ENCODE assay signal across 17 mouse cellular contexts in genomic region chr11:83447612-83448011, GRCm38 (mm10). TPM values are rescaled to one million over a fixed set of nuclear protein-coding genes. Genes with fewer than 3 reads are reported as not detected.
A peak's percentile ranks its signal among the peaks of the same experiment; 100 is the strongest.
DNase-seq lines count a peak whose midpoint lies in the region; ATAC-seq and TF ChIP-seq lines count a peak whose summit lies in the region.
"Had no signal": no experiment of that assay in that cellular context is flagged by ENCODE, and none has a peak within 500 bp of the region (broad histone marks: within the 10 kb centered on the region; RNA-seq: fewer than 3 reads in every experiment).

No protein-coding gene starts in this region.

- TF ChIP-seq CTCF in gastrocnemius, adult 2 months (IDR thresholded peaks at IDR 0.05): no peak

- no peak for DNase-seq in gastrocnemius, adult 2 months
- DNase-seq in gastrocnemius, postnatal 25 days: no peak
- no peak for DNase-seq in hindbrain, embryonic 11.5 days (ENCODE audit: low spot score)
- DNase-seq in neural tube, embryonic 10.5 days (ENCODE audit: extremely low spot score, low spot score): no peak
- no peak for DNase-seq in kidney, postnatal 10 days
- DNase-seq: layer of hippocampus, postnatal 36 days; spleen, adult 18-20 months; thymus, adult 18-20 months had no signal

- H3K9ac ChIP-seq in hindbrain, embryonic 13.5 days: peak overlapping the region; percentile 5; the same call in 1 of the 2 replicates
- H3K9ac ChIP-seq in hindbrain, embryonic 11.5 days (ENCODE audit: low read depth, low read length): no peak overlapping the region
- H3K9ac ChIP-seq in neural tube, embryonic 15.5 days (replicated peaks): no peak overlapping the region
- H3K9ac ChIP-seq in stomach, embryonic 16.5 days (ENCODE audit: low read length): peak overlapping the region; percentile 22
- H3K9ac ChIP-seq: embryonic facial prominence, embryonic 15.5 days; forebrain, embryonic 15.5 days; limb, embryonic 12.5 days; neural tube, embryonic 13.5 days had no signal

- no peak for ATAC-seq in hindbrain, embryonic 13.5 days (ENCODE audit: low FRiP score)
- no peak for ATAC-seq in hindbrain, embryonic 11.5 days (ENCODE audit: low FRiP score)
- no peak for ATAC-seq in neural tube, embryonic 15.5 days (ENCODE audit: low FRiP score)
- ATAC-seq in stomach, embryonic 16.5 days (ENCODE audit: insufficient read depth, low FRiP score): no peak
- ATAC-seq: forebrain, embryonic 15.5 days; midbrain, embryonic 16.5 days had no signal

- intact Hi-C loops in gastrocnemius, adult 2 months (cut with DNase I): no loop called here

- H3K4me1 ChIP-seq in hindbrain, embryonic 13.5 days (replicated peaks): peaks cover 27% of the 10 kb centered on the region
- H3K4me1 ChIP-seq in hindbrain, embryonic 11.5 days (replicated peaks; ENCODE audit: control insufficient read depth, insufficient read depth, low read length): no peaks in the 10 kb centered on the region; the same call in 1 of the 2 replicates
- H3K4me1 ChIP-seq in neural tube, embryonic 15.5 days: peaks cover 30% of the 10 kb centered on the region
- H3K4me1 ChIP-seq in stomach, embryonic 16.5 days (ENCODE audit: control insufficient read depth, insufficient read depth, low read length): peaks cover 30% of the 10 kb centered on the region

- H3K27ac ChIP-seq in gastrocnemius, adult 2 months: peak overlapping the region; percentile 67
- H3K27ac ChIP-seq in hindbrain, embryonic 13.5 days: peak overlapping the region; percentile 30; the same call in 1 of the 2 replicates
- H3K27ac ChIP-seq in hindbrain, embryonic 11.5 days (ENCODE audit: low read depth, low read length): no peak overlapping the region
- H3K27ac ChIP-seq in neural tube, embryonic 15.5 days (replicated peaks): 0 out of 2 replicates have a peak overlapping the region, but pooled peaks have one; percentile 20
- H3K27ac ChIP-seq in stomach, embryonic 16.5 days (ENCODE audit: low read length): peak overlapping the region; percentile 15
- H3K27ac ChIP-seq: forebrain, embryonic 15.5 days had no signal

- no peaks in the 10 kb centered on the region for H3K36me3 ChIP-seq in hindbrain, embryonic 13.5 days
- no peaks in the 10 kb centered on the region for H3K36me3 ChIP-seq in hindbrain, embryonic 11.5 days (ENCODE audit: control insufficient read depth, insufficient read depth, low read length)
- H3K36me3 ChIP-seq in neural tube, embryonic 15.5 days: no peaks in the 10 kb centered on the region
- H3K36me3 ChIP-seq in stomach, embryonic 16.5 days (ENCODE audit: control insufficient read depth, insufficient read depth, low read length): no peaks in the 10 kb centered on the region
- H3K36me3 ChIP-seq: embryonic facial prominence, embryonic 15.5 days; forebrain, embryonic 15.5 days; limb, embryonic 12.5 days; neural tube, embryonic 13.5 days had no signal

- H3K4me3 ChIP-seq in gastrocnemius, adult 2 months: no peak overlapping the region
- no peak overlapping the region for H3K4me3 ChIP-seq in hindbrain, embryonic 13.5 days
- no peak overlapping the region for H3K4me3 ChIP-seq in hindbrain, embryonic 11.5 days (ENCODE audit: low read depth, low read length)
- no peak overlapping the region for H3K4me3 ChIP-seq in neural tube, embryonic 15.5 days (replicated peaks)
- no peak overlapping the region for H3K4me3 ChIP-seq in stomach, embryonic 16.5 days (replicated peaks; ENCODE audit: low read length)
- H3K4me3 ChIP-seq: embryonic facial prominence, embryonic 15.5 days; forebrain, embryonic 15.5 days; limb, embryonic 12.5 days; neural tube, embryonic 13.5 days had no signal

- peaks cover 44% of the 10 kb centered on the region for H3K27me3 ChIP-seq in hindbrain, embryonic 13.5 days
- peaks cover 29% of the 10 kb centered on the region for H3K27me3 ChIP-seq in hindbrain, embryonic 11.5 days (ENCODE audit: control insufficient read depth, insufficient read depth, low read length)
- peaks cover 38% of the 10 kb centered on the region for H3K27me3 ChIP-seq in neural tube, embryonic 15.5 days (replicated peaks)
- H3K27me3 ChIP-seq in stomach, embryonic 16.5 days (ENCODE audit: control insufficient read depth, insufficient read depth, low read length): peaks cover 29% of the 10 kb centered on the region; the same call in 1 of the 2 replicates

- 68% methylated on average over 10 of the region's 10 CpGs for WGBS in hindbrain, embryonic 13.5 days
- 68% methylated on average over 10 of the region's 10 CpGs for WGBS in hindbrain, embryonic 11.5 days
- 86% methylated on average over 10 of the region's 10 CpGs for WGBS in neural tube, embryonic 15.5 days
- 68% methylated on average over 10 of the region's 10 CpGs for WGBS in stomach, embryonic 16.5 days

- no peaks in the 10 kb centered on the region for H3K9me3 ChIP-seq in hindbrain, embryonic 13.5 days
- H3K9me3 ChIP-seq in hindbrain, embryonic 11.5 days (ENCODE audit: control insufficient read depth, low read length): no peaks in the 10 kb centered on the region
- no peaks in the 10 kb centered on the region for H3K9me3 ChIP-seq in neural tube, embryonic 15.5 days (replicated peaks)
- no peaks in the 10 kb centered on the region for H3K9me3 ChIP-seq in stomach, embryonic 16.5 days (replicated peaks; ENCODE audit: control insufficient read depth, low read length)
- H3K9me3 ChIP-seq: embryonic facial prominence, embryonic 15.5 days; forebrain, embryonic 15.5 days; limb, embryonic 12.5 days; neural tube, embryonic 13.5 days had no signal

- H3K4me2 ChIP-seq in hindbrain, embryonic 13.5 days: no peak overlapping the region
- H3K4me2 ChIP-seq in hindbrain, embryonic 11.5 days (replicated peaks; ENCODE audit: low read depth, low read length): no peak overlapping the region
- no peak overlapping the region for H3K4me2 ChIP-seq in neural tube, embryonic 15.5 days
- no peak overlapping the region for H3K4me2 ChIP-seq in stomach, embryonic 16.5 days (ENCODE audit: low read depth, low read length)
- H3K4me2 ChIP-seq: embryonic facial prominence, embryonic 15.5 days; forebrain, embryonic 15.5 days; limb, embryonic 12.5 days; neural tube, embryonic 13.5 days had no signal

RNA-seq across cellular contexts. Expression of gene 1700020L24Rik, which starts 10.1 kb away (rescaled TPM):
- total RNA-seq in gastrocnemius, adult 2 months (2021): not detected
- total RNA-seq in gastrocnemius, postnatal 25 days (2021): not detected
- polyA plus RNA-seq in hindbrain, embryonic 13.5 days (2015; fragmentation: Nextera tagmentation; extraction: Ambion mirVana): 0.48 TPM in 1 of 2 replicates, not detected in the other
- polyA plus RNA-seq in hindbrain, embryonic 11.5 days (2014; fragmentation: Nextera tagmentation; extraction: Ambion mirVana): 0.80 and 0.83 TPM in 2 replicates
- polyA plus RNA-seq in neural tube, embryonic 15.5 days (2015; fragmentation: Nextera tagmentation; extraction: Ambion mirVana): 0.37 and 0.54 TPM in 2 replicates
- 0.21 TPM in 1 of 2 replicates, not detected in the other for polyA plus RNA-seq in stomach, embryonic 16.5 days (2015; fragmentation: Nextera tagmentation; extraction: Ambion mirVana)
- total RNA-seq: gastrocnemius, adult 8-10 months; layer of hippocampus, postnatal 36 days had no signal
- polyA plus RNA-seq: neural tube, embryonic 13.5 days had no signal

RNA-seq across cellular contexts. Expression of gene Mmp28, which starts 15.3 kb away (rescaled TPM):
- total RNA-seq in gastrocnemius, adult 2 months (2021): 1 to 10 TPM; 1.9 to 3.2 TPM
- total RNA-seq in gastrocnemius, postnatal 25 days (2021): 1 to 10 TPM; 2.5 to 4.5 TPM
- 3.5 and 3.8 TPM in 2 replicates for polyA plus RNA-seq in hindbrain, embryonic 13.5 days (2015; fragmentation: Nextera tagmentation; extraction: Ambion mirVana)
- polyA plus RNA-seq in hindbrain, embryonic 11.5 days (2014; fragmentation: Nextera tagmentation; extraction: Ambion mirVana): 2.8 and 3.1 TPM in 2 replicates
- polyA plus RNA-seq in neural tube, embryonic 15.5 days (2015; fragmentation: Nextera tagmentation; extraction: Ambion mirVana): 3.9 and 4.6 TPM in 2 replicates
- polyA plus RNA-seq in stomach, embryonic 16.5 days (2015; fragmentation: Nextera tagmentation; extraction: Ambion mirVana): 3.3 and 4.3 TPM in 2 replicates

RNA-seq across cellular contexts. Expression of gene Gas2l2, which starts 18.4 kb away (rescaled TPM):
- not detected for total RNA-seq in gastrocnemius, adult 2 months (2021)
- total RNA-seq in gastrocnemius, postnatal 25 days (2021): not detected
- 0.43 and 1.4 TPM in 2 replicates for polyA plus RNA-seq in hindbrain, embryonic 13.5 days (2015; fragmentation: Nextera tagmentation; extraction: Ambion mirVana)
- 0.19 and 0.43 TPM in 2 replicates for polyA plus RNA-seq in hindbrain, embryonic 11.5 days (2014; fragmentation: Nextera tagmentation; extraction: Ambion mirVana)
- polyA plus RNA-seq in neural tube, embryonic 15.5 days (2015; fragmentation: Nextera tagmentation; extraction: Ambion mirVana): 0.37 and 0.41 TPM in 2 replicates
- polyA plus RNA-seq in stomach, embryonic 16.5 days (2015; fragmentation: Nextera tagmentation; extraction: Ambion mirVana): 0.14 TPM in 2 replicates
- total RNA-seq: gastrocnemius, adult 8-10 months had no signal
- polyA plus RNA-seq: limb, embryonic 12.5 days had no signal

RNA-seq across cellular contexts. Expression of gene Taf15, which starts 25.3 kb away (rescaled TPM):
- total RNA-seq in gastrocnemius, adult 2 months (2021): 10 to 100 TPM; 27.1 to 30.5 TPM
- total RNA-seq in gastrocnemius, postnatal 25 days (2021): 10 to 100 TPM; 20.2 to 24.3 TPM
- polyA plus RNA-seq in hindbrain, embryonic 13.5 days (2015; fragmentation: Nextera tagmentation; extraction: Ambion mirVana): 14.7 and 16.4 TPM in 2 replicates
- 7.3 and 26.6 TPM in 2 replicates for polyA plus RNA-seq in hindbrain, embryonic 11.5 days (2014; fragmentation: Nextera tagmentation; extraction: Ambion mirVana)
- 12.7 and 14.1 TPM in 2 replicates for polyA plus RNA-seq in neural tube, embryonic 15.5 days (2015; fragmentation: Nextera tagmentation; extraction: Ambion mirVana)
- 9.7 TPM in 2 replicates for polyA plus RNA-seq in stomach, embryonic 16.5 days (2015; fragmentation: Nextera tagmentation; extraction: Ambion mirVana)

RNA-seq across cellular contexts. Expression of gene Rasl10b, which starts 38.7 kb away (rescaled TPM):
- under 1 TPM; 0.36 to 0.50 TPM for total RNA-seq in gastrocnemius, adult 2 months (2021)
- total RNA-seq in gastrocnemius, postnatal 25 days (2021): under 1 TPM; 0.32 to 0.59 TPM
- polyA plus RNA-seq in hindbrain, embryonic 13.5 days (2015; fragmentation: Nextera tagmentation; extraction: Ambion mirVana): 22.2 and 22.5 TPM in 2 replicates
- 4.2 TPM in 2 replicates for polyA plus RNA-seq in hindbrain, embryonic 11.5 days (2014; fragmentation: Nextera tagmentation; extraction: Ambion mirVana)
- polyA plus RNA-seq in neural tube, embryonic 15.5 days (2015; fragmentation: Nextera tagmentation; extraction: Ambion mirVana): 38.3 and 52.2 TPM in 2 replicates
- polyA plus RNA-seq in stomach, embryonic 16.5 days (2015; fragmentation: Nextera tagmentation; extraction: Ambion mirVana): 0.27 and 0.49 TPM in 2 replicates

Comparison
In these comparisons a context has a peak if more than half of its experiments do, and no peak if none do; other contexts are left out.
1. H3K9ac ChIP-seq: peak in hindbrain, embryonic 13.5 days (single experiment) and stomach, embryonic 16.5 days (single experiment); none in hindbrain, embryonic 11.5 days (single experiment) and neural tube, embryonic 15.5 days (single experiment).